Mouse (Mus musculus) layer of hippocampus, adult 2 months (tissue): ENCODE data around the gene Rnf157. TPM values are rescaled to one million over a fixed set of nuclear protein-coding genes. Genes with fewer than 3 reads are reported as not detected.
A peak's percentile ranks its signal among the peaks of the same experiment; 100 is the strongest.

Experiments
- DNase-seq, 2 experiments: peaks; one replicate each; pipeline ENCODE4 v3.0.0; 2022; ENCODE audit warnings: low spot score in 2 of 2
- H3K27ac ChIP-seq: fragments of 200-600 bp; 2 replicates; pipeline ENCODE4 v1.8.1; 2022
- H3K4me3 ChIP-seq: fragments of 200-600 bp; 2 replicates; pipeline ENCODE4 v1.8.1; 2022; ENCODE audit warnings: mild to moderate bottlenecking
- CTCF ChIP-seq: fragments of 200-600 bp; conservative IDR thresholded peaks from 2 replicates; pipeline ENCODE4 v1.8.1; 2022; ENCODE audit warnings: antibody characterized with exemption, mild to moderate bottlenecking, moderate library complexity
- total RNA-seq, 2 experiments: library from RNA; stranded (reverse); gene quantifications; 2 replicates each; pipeline ENCODE4 v1.2.3; 2021

Gene Rnf157
- total RNA-seq, 2 experiments from 2014 or later = 227 to 236 TPM

DNA sequence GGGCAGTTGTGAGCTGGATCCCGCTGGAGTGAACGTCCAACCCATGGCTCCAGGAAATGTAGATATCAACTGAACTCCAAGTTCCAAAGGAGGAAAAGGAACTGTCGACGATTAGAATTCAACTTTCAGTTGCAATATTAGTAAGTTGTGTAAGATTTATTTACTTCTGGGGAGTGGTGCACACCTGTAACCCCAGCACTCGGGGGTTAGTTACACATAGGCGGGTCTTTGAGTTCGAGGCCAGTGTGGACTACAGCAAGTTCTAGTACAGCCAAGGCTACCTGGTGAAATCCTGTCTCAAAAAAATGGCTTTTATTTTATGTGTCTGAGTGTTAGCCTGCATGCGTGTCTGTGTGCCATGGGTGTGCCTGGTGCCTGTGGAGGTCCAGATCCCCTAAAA, 59.3 kb downstream of the Rnf157 start:
- no peak for DNase-seq
- H3K27ac ChIP-seq = no peak overlapping the region
- no peak for TF ChIP-seq CTCF
- H3K4me3 ChIP-seq = no peak overlapping the region

DNA sequence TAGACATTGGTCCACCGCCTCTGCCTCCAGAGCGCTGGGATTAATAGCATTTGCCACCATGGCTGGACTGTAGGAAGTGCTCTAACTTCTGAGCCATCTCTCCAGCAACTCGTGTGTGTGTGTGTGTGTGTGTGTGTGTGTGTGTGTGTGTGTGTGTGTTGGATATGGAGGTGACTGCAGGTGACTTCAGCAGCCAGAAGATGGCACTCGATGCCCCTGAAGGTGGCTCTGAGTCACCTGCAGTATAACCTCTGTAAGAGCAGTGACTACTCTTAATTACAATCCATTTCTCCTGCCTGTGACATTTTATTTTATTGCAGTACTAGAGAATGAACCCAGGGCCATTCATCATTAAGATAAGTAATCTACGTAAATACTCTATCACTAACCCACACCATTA, 61.5 kb downstream of the Rnf157 start:
- TF ChIP-seq CTCF = no peak

GRCm38 (mm10) chr11:116347955-116348354, 64.9 kb downstream of the Rnf157 start:
- Histone ChIP-seq H3K27ac (no peak overlapping the region), H3K4me3 (no peak overlapping the region)
- no peak for TF ChIP-seq CTCF
- DNase-seq = no peak

More for the DNA sequence above, 61.5 kb downstream of the Rnf157 start:
- no peak overlapping the region for H3K27ac ChIP-seq
- DNase-seq = no peak
- H3K4me3 ChIP-seq = no peak overlapping the region

- Histone ChIP-seq H3K27ac (no peak overlapping the region), H3K4me3 (no peak overlapping the region)
- DNase-seq = no peak
- TF ChIP-seq CTCF = no peak
Observed at GRCm38 (mm10) chr11:116347012-116347411, 65.8 kb downstream of the Rnf157 start.

GRCm38 (mm10) chr11:116342069-116342791, 70.6 kb downstream of the Rnf157 start:
- TF ChIP-seq CTCF = no peak
- Histone ChIP-seq H3K27ac (peak overlapping the region; percentile 85), H3K4me3 (peak overlapping the region; percentile 2; the same call in 1 of the 2 replicates)
- DNase-seq = peak in 1 of 2 experiments; percentile 37

- Histone ChIP-seq H3K4me3 (no peak overlapping the region), H3K27ac (no peak overlapping the region)
- DNase-seq = no peak
- no peak for TF ChIP-seq CTCF
Observed at GRCm38 (mm10) chr11:116337531-116337930, 75.3 kb downstream of the Rnf157 start.

GRCm38 (mm10) chr11:116337000-116337399, 75.8 kb downstream of the Rnf157 start:
- H3K27ac ChIP-seq = peak overlapping the region; percentile 43; the same call in 1 of the 2 replicates
- DNase-seq = no peak
- no peak overlapping the region for H3K4me3 ChIP-seq
- no peak for TF ChIP-seq CTCF

GRCm38 (mm10) chr11:116336393-116336792, 76.4 kb downstream of the Rnf157 start:
- peak overlapping the region; percentile 90 for H3K27ac ChIP-seq
- no peak for DNase-seq
- no peak overlapping the region; the same call in 1 of the 2 replicates for H3K4me3 ChIP-seq
- no peak for TF ChIP-seq CTCF

GRCm38 (mm10) chr11:116335244-116336036, 77.4 kb downstream of the Rnf157 start, which contains the start of gene Foxj1:
Foxj1 (minus strand) TSS chr11:116335399.
- DNase-seq = peak; percentile 96 to 98
- peak; percentile 68 for TF ChIP-seq CTCF
- Histone ChIP-seq H3K4me3 (peak within 1 kb of the TSS; percentile 69), H3K27ac (peak within 1 kb of the TSS; percentile 90)

GRCm38 (mm10) chr11:116334417-116334782, 78.4 kb downstream of the Rnf157 start:
- no peak for DNase-seq
- Histone ChIP-seq H3K4me3 (no peak overlapping the region), H3K27ac (no peak overlapping the region)
- no peak for TF ChIP-seq CTCF

- Histone ChIP-seq H3K4me3 (no peak overlapping the region), H3K27ac (peak overlapping the region; percentile 77; the same call in 1 of the 2 replicates)
- no peak for DNase-seq
- no peak for TF ChIP-seq CTCF
Observed at GRCm38 (mm10) chr11:116333526-116334416, 79.1 kb downstream of the Rnf157 start.

- TF ChIP-seq CTCF = no peak
- Histone ChIP-seq H3K27ac (peak overlapping the region; percentile 77), H3K4me3 (no peak overlapping the region)
- no peak for DNase-seq
Observed at GRCm38 (mm10) chr11:116332983-116333270, 79.9 kb downstream of the Rnf157 start.
